Mouse (Mus musculus) liver, adult 2 months (tissue): ENCODE measurements around the gene Copg2.

Experiments used
- CTCF ChIP-seq: fragments of 200-500 bp; IDR thresholded peaks from 2 replicates; pipeline ENCODE4 v1.5.1; 2011; ENCODE audit warnings: low read depth, low read length, control low read depth
- POLR2A ChIP-seq: fragments of 200-500 bp; IDR thresholded peaks from 2 replicates; pipeline ENCODE4 v1.6.1; 2011; ENCODE audit warnings: low read length, control low read depth; ENCODE audit not compliant: insufficient read depth; ENCODE audit errors: extremely low read depth

- no peak for TF ChIP-seq CTCF
- TF ChIP-seq POLR2A, result no peak
Measured at GRCm38 (mm10) chr6:30735728-30736371, 160.7 kb downstream of the Copg2 start.
